Mouse (Mus musculus) kidney, postnatal 4 days (tissue): ENCODE measurements around the gene Tmem234.
A peak's percentile ranks its signal among the peaks of the same experiment; 100 is the strongest.

Experiments
- DNase-seq, 2 experiments: peaks; one replicate each; pipeline ENCODE4 v3.0.0; 2021; ENCODE audit warnings: mixed read lengths in 2 of 2

The Tmem234 gene

GRCm38 (mm10) chr4:129580347-129580746 is 20.1 kb upstream of the Tmem234 start:
- DNase-seq: peak in 1 of 2 experiments; percentile 32

- DNase-seq: no peak
Measured at GRCm38 (mm10) chr4:129582251-129582650, 18.2 kb upstream of the Tmem234 start.

- no peak for DNase-seq
Measured at GRCm38 (mm10) chr4:129584370-129584769, 16.1 kb upstream of the Tmem234 start.

GRCm38 (mm10) chr4:129584884-129585608 is 15.4 kb upstream of the Tmem234 start:
- peak; percentile 93 to 95 for DNase-seq

- DNase-seq: no peak
Measured at GRCm38 (mm10) chr4:129585773-129586172, 14.7 kb upstream of the Tmem234 start.

- no peak for DNase-seq
Measured at GRCm38 (mm10) chr4:129586943-129587342, 13.5 kb upstream of the Tmem234 start.

GRCm38 (mm10) chr4:129588865-129589264 is 11.6 kb upstream of the Tmem234 start:
- no peak for DNase-seq

GRCm38 (mm10) chr4:129608426-129609025 is 8.1 kb downstream of the Tmem234 start:
- DNase-seq: peak; percentile 85 to 90

GRCm38 (mm10) chr4:129609139-129609631 is 8.7 kb downstream of the Tmem234 start:
- DNase-seq: no peak

- no peak for DNase-seq
Measured at GRCm38 (mm10) chr4:129610026-129610425, 9.6 kb downstream of the Tmem234 start.

GRCm38 (mm10) chr4:129610472-129610871 is 10.0 kb downstream of the Tmem234 start:
- no peak for DNase-seq

- DNase-seq: no peak
Measured at GRCm38 (mm10) chr4:129614093-129614492, 13.6 kb downstream of the Tmem234 start, which contains the start of gene Dcdc2b. Gene Dcdc2b, minus strand, starts transcription at chr4:129614257.

GRCm38 (mm10) chr4:129615801-129616290 is 15.4 kb downstream of the Tmem234 start:
- no peak for DNase-seq

- no peak for DNase-seq
Measured at GRCm38 (mm10) chr4:129616631-129617030, 16.2 kb downstream of the Tmem234 start.

GRCm38 (mm10) chr4:129617121-129617641 is 16.7 kb downstream of the Tmem234 start:
- DNase-seq: no peak

- DNase-seq: no peak
Measured at GRCm38 (mm10) chr4:129618031-129618430, 17.6 kb downstream of the Tmem234 start.

- DNase-seq: peak; percentile 97
Measured at GRCm38 (mm10) chr4:129618786-129619691, 18.6 kb downstream of the Tmem234 start, which contains the start of gene Iqcc. Gene Iqcc, minus strand, starts transcription at chr4:129619099.

- no peak for DNase-seq
Measured at GRCm38 (mm10) chr4:129620419-129621282, 20.2 kb downstream of the Tmem234 start.

- peak in 1 of 2 experiments; percentile 34 for DNase-seq
Measured at GRCm38 (mm10) chr4:129621283-129621841, 20.9 kb downstream of the Tmem234 start.

- no peak for DNase-seq
Measured at GRCm38 (mm10) chr4:129622120-129622802, 21.8 kb downstream of the Tmem234 start.
